Mouse (Mus musculus): ENCODE results near the gene B4galnt4. TPM values are rescaled to one million over a fixed set of nuclear protein-coding genes. Genes with fewer than 3 reads are reported as not detected.

Gene B4galnt4
- polyA plus RNA-seq, 1 experiment: 0.46 TPM

GRCm38 (mm10) chr7:141064175-141064574 is 3.3 kb downstream of the B4galnt4 start:
- Histone ChIP-seq H3K36me3 (ENCODE audit: control insufficient read depth, insufficient read depth) (no peaks in the 10 kb centered on the region), H3ac (ENCODE audit: control insufficient read depth, insufficient read length) (no peak overlapping the region), H3K4me3 (no peak overlapping the region), H3K27me3 (ENCODE audit: control insufficient read depth, insufficient read depth, insufficient read length) (peaks cover 7% of the 10 kb centered on the region), H3K79me2 (ENCODE audit: control insufficient read depth, insufficient read depth) (no peaks in the 10 kb centered on the region), H3K4me2 (ENCODE audit: low read depth) (no peak overlapping the region)
- TF ChIP-seq MYOG (IDR thresholded peaks at IDR 0.05; ENCODE audit: control insufficient read depth in 1 of 3, insufficient read depth in 1 of 3, insufficient read length in 2 of 3, low read depth in 2 of 3) (no peak), TCF12 (IDR thresholded peaks at IDR 0.05; ENCODE audit: insufficient read depth, poor library complexity, severe bottlenecking) (no peak), SRF (IDR thresholded peaks at IDR 0.05; ENCODE audit: control insufficient read depth, insufficient read length, low read depth) (no peak), MAX (IDR thresholded peaks at IDR 0.05; ENCODE audit: low read depth) (no peak), REST (IDR thresholded peaks at IDR 0.05; ENCODE audit: insufficient read depth, insufficient read length) (no peak), USF1 (IDR thresholded peaks at IDR 0.05; ENCODE audit: low read depth) (no peak), POLR2AphosphoS2 (IDR thresholded peaks at IDR 0.05; ENCODE audit: insufficient read length, low read depth) (no peak), E2F4 (IDR thresholded peaks at IDR 0.05; ENCODE audit: insufficient read depth) (no peak), POLR2A (IDR thresholded peaks at IDR 0.05; ENCODE audit: insufficient read length, low read depth) (no peak), CEBPB (IDR thresholded peaks at IDR 0.05; ENCODE audit: insufficient read depth, poor library complexity, severe bottlenecking) (no peak), MYOD1 (IDR thresholded peaks at IDR 0.05; ENCODE audit: control insufficient read depth in 1 of 3, insufficient read length in 2 of 3, low read depth in 2 of 3) (no peak), TCF3 (IDR thresholded peaks at IDR 0.05; ENCODE audit: insufficient read length, low read depth) (no peak)

- Histone ChIP-seq H3K27me3 (ENCODE audit: control insufficient read depth, insufficient read depth, insufficient read length) (peaks cover 7% of the 10 kb centered on the region), H3K79me2 (ENCODE audit: control insufficient read depth, insufficient read depth) (no peaks in the 10 kb centered on the region), H3ac (ENCODE audit: control insufficient read depth, insufficient read length) (no peak overlapping the region), H3K36me3 (ENCODE audit: control insufficient read depth, insufficient read depth) (no peaks in the 10 kb centered on the region), H3K4me2 (ENCODE audit: low read depth) (no peak overlapping the region), H3K4me3 (no peak overlapping the region)
- no peak for TF ChIP-seq REST (IDR thresholded peaks at IDR 0.05; ENCODE audit: insufficient read depth, insufficient read length)
- TF ChIP-seq USF1 (IDR thresholded peaks at IDR 0.05; ENCODE audit: low read depth): no peak
- TF ChIP-seq MYOG (IDR thresholded peaks at IDR 0.05; ENCODE audit: control insufficient read depth in 1 of 3, insufficient read depth in 1 of 3, insufficient read length in 2 of 3, low read depth in 2 of 3): no peak
- TF ChIP-seq POLR2A (IDR thresholded peaks at IDR 0.05; ENCODE audit: insufficient read length, low read depth): no peak
These were observed 3.7 kb downstream of the B4galnt4 start for GRCm38 (mm10) chr7:141064576-141064975.

GRCm38 (mm10) chr7:141068351-141068750 is 7.4 kb downstream of the B4galnt4 start:
- H3K36me3 ChIP-seq (ENCODE audit: control insufficient read depth, insufficient read depth): no peaks in the 10 kb centered on the region
- H3K4me2 ChIP-seq (ENCODE audit: low read depth): no peak overlapping the region
- no peak overlapping the region for H3ac ChIP-seq (ENCODE audit: control insufficient read depth, insufficient read length)
- no peak overlapping the region for H3K4me3 ChIP-seq
- no peak for TF ChIP-seq TCF12 (IDR thresholded peaks at IDR 0.05; ENCODE audit: insufficient read depth, poor library complexity, severe bottlenecking)
- TF ChIP-seq CEBPB (IDR thresholded peaks at IDR 0.05; ENCODE audit: insufficient read depth, poor library complexity, severe bottlenecking): no peak
- TF ChIP-seq USF1 (IDR thresholded peaks at IDR 0.05; ENCODE audit: low read depth): no peak
- no peak for TF ChIP-seq REST (IDR thresholded peaks at IDR 0.05; ENCODE audit: insufficient read depth, insufficient read length)
- TF ChIP-seq MYOD1 (IDR thresholded peaks at IDR 0.05; ENCODE audit: control insufficient read depth in 1 of 3, insufficient read length in 2 of 3, low read depth in 2 of 3): no peak
- TF ChIP-seq POLR2AphosphoS2 (IDR thresholded peaks at IDR 0.05; ENCODE audit: insufficient read length, low read depth): no peak
- TF ChIP-seq POLR2A (IDR thresholded peaks at IDR 0.05; ENCODE audit: insufficient read length, low read depth): no peak
- no peak for TF ChIP-seq SRF (IDR thresholded peaks at IDR 0.05; ENCODE audit: control insufficient read depth, insufficient read length, low read depth)
- no peak for TF ChIP-seq E2F4 (IDR thresholded peaks at IDR 0.05; ENCODE audit: insufficient read depth)
- TF ChIP-seq TCF3 (IDR thresholded peaks at IDR 0.05; ENCODE audit: insufficient read length, low read depth): no peak
- TF ChIP-seq MAX (IDR thresholded peaks at IDR 0.05; ENCODE audit: low read depth): no peak
- TF ChIP-seq MYOG (IDR thresholded peaks at IDR 0.05; ENCODE audit: control insufficient read depth in 1 of 3, insufficient read depth in 1 of 3, insufficient read length in 2 of 3, low read depth in 2 of 3): no peak
- H3K27me3 ChIP-seq (ENCODE audit: control insufficient read depth, insufficient read depth, insufficient read length): no peaks in the 10 kb centered on the region
- H3K79me2 ChIP-seq (ENCODE audit: control insufficient read depth, insufficient read depth): no peaks in the 10 kb centered on the region

GRCm38 (mm10) chr7:141070058-141070862 is 9.4 kb downstream of the B4galnt4 start:
- no peaks in the 10 kb centered on the region for H3K79me2 ChIP-seq (ENCODE audit: control insufficient read depth, insufficient read depth)
- no peak overlapping the region for H3K4me3 ChIP-seq
- no peaks in the 10 kb centered on the region for H3K27me3 ChIP-seq (ENCODE audit: control insufficient read depth, insufficient read depth, insufficient read length)
- TF ChIP-seq REST (IDR thresholded peaks at IDR 0.05; ENCODE audit: insufficient read depth, insufficient read length): no peak
- no peak for TF ChIP-seq MYOG (IDR thresholded peaks at IDR 0.05; ENCODE audit: control insufficient read depth in 1 of 3, insufficient read depth in 1 of 3, insufficient read length in 2 of 3, low read depth in 2 of 3)
- no peak for TF ChIP-seq CEBPB (IDR thresholded peaks at IDR 0.05; ENCODE audit: insufficient read depth, poor library complexity, severe bottlenecking)
- TF ChIP-seq TCF3 (IDR thresholded peaks at IDR 0.05; ENCODE audit: insufficient read length, low read depth): no peak
- TF ChIP-seq POLR2AphosphoS2 (IDR thresholded peaks at IDR 0.05; ENCODE audit: insufficient read length, low read depth): no peak
- no peak for TF ChIP-seq TCF12 (IDR thresholded peaks at IDR 0.05; ENCODE audit: insufficient read depth, poor library complexity, severe bottlenecking)
- no peak for TF ChIP-seq E2F4 (IDR thresholded peaks at IDR 0.05; ENCODE audit: insufficient read depth)
- TF ChIP-seq USF1 (IDR thresholded peaks at IDR 0.05; ENCODE audit: low read depth): no peak
- no peak for TF ChIP-seq MAX (IDR thresholded peaks at IDR 0.05; ENCODE audit: low read depth)
- no peak for TF ChIP-seq SRF (IDR thresholded peaks at IDR 0.05; ENCODE audit: control insufficient read depth, insufficient read length, low read depth)
- TF ChIP-seq POLR2A (IDR thresholded peaks at IDR 0.05; ENCODE audit: insufficient read length, low read depth): no peak
- TF ChIP-seq MYOD1 (IDR thresholded peaks at IDR 0.05; ENCODE audit: control insufficient read depth in 1 of 3, insufficient read length in 2 of 3, low read depth in 2 of 3): no peak
- H3K4me2 ChIP-seq (ENCODE audit: low read depth): peak overlapping the region; percentile 84
- H3ac ChIP-seq (ENCODE audit: control insufficient read depth, insufficient read length): no peak overlapping the region
- H3K36me3 ChIP-seq (ENCODE audit: control insufficient read depth, insufficient read depth): no peaks in the 10 kb centered on the region
